Comparison of ENCODE assay signal across 17 mouse cellular contexts in genomic region chr17:64339752-64340151, GRCm38 (mm10).
"Had no signal": no experiment of that assay in that cellular context is flagged by ENCODE, and none has a peak within 500 bp of the region (broad histone marks: within the 10 kb centered on the region; RNA-seq: fewer than 3 reads in every experiment).

No protein-coding gene starts in this region.

- DNase-seq: left cerebral cortex, postnatal 4 days; liver; liver, embryonic 13.5 days; liver, postnatal 0 days; lung, adult 18-20 months; lung, adult 2 months; lung, embryonic 14.5 days; lung, postnatal 10 days; lung, postnatal 14 days; lung, postnatal 36 days; lung, postnatal 4 days; midbrain, embryonic 14.5 days had no signal

- ATAC-seq: liver, embryonic 12.5 days; liver, postnatal 0 days; lung, postnatal 0 days; midbrain, embryonic 13.5 days; midbrain, embryonic 15.5 days; midbrain, embryonic 16.5 days had no signal
